Mouse (Mus musculus): ENCODE measurements around the gene Grxcr1.

Gene Grxcr1

GRCm38 (mm10) chr5:68031744-68032143 is at the start of gene Grxcr1:
TSS of gene Grxcr1 (plus strand) at chr5:68031835.
- no peak for ATAC-seq (ENCODE audit: insufficient number of reproducible peaks, low FRiP score, low TSS enrichment)

- no peak for ATAC-seq (ENCODE audit: insufficient number of reproducible peaks, low FRiP score, low TSS enrichment)
Measured at GRCm38 (mm10) chr5:67981946-67982526, 49.6 kb upstream of the Grxcr1 start.

GRCm38 (mm10) chr5:67990426-67990825 is 41.2 kb upstream of the Grxcr1 start:
- no peak for ATAC-seq (ENCODE audit: insufficient number of reproducible peaks, low FRiP score, low TSS enrichment)

- ATAC-seq (ENCODE audit: insufficient number of reproducible peaks, low FRiP score, low TSS enrichment) = no peak
Measured at GRCm38 (mm10) chr5:68002611-68003010, 29.0 kb upstream of the Grxcr1 start.

- no peak for ATAC-seq (ENCODE audit: insufficient number of reproducible peaks, low FRiP score, low TSS enrichment)
Measured at GRCm38 (mm10) chr5:68003904-68004303, 27.7 kb upstream of the Grxcr1 start.

- ATAC-seq (ENCODE audit: insufficient number of reproducible peaks, low FRiP score, low TSS enrichment) = no peak
Measured at GRCm38 (mm10) chr5:68004419-68004818, 27.2 kb upstream of the Grxcr1 start.

- ATAC-seq (ENCODE audit: insufficient number of reproducible peaks, low FRiP score, low TSS enrichment) = no peak
Measured at GRCm38 (mm10) chr5:68007074-68007473, 24.6 kb upstream of the Grxcr1 start.

GRCm38 (mm10) chr5:68011569-68011968 is 20.1 kb upstream of the Grxcr1 start:
- ATAC-seq (ENCODE audit: insufficient number of reproducible peaks, low FRiP score, low TSS enrichment) = no peak

GRCm38 (mm10) chr5:68012618-68013017 is 19.0 kb upstream of the Grxcr1 start:
- ATAC-seq (ENCODE audit: insufficient number of reproducible peaks, low FRiP score, low TSS enrichment) = peak; percentile 78

- ATAC-seq (ENCODE audit: insufficient number of reproducible peaks, low FRiP score, low TSS enrichment) = no peak
Measured at GRCm38 (mm10) chr5:68020870-68021269, 10.8 kb upstream of the Grxcr1 start.

- peak; percentile 65; the same call in 1 of the 2 replicates for ATAC-seq (ENCODE audit: insufficient number of reproducible peaks, low FRiP score, low TSS enrichment)
Measured at GRCm38 (mm10) chr5:68026658-68027422, 4.8 kb upstream of the Grxcr1 start.

GRCm38 (mm10) chr5:68027474-68027873 is 4.2 kb upstream of the Grxcr1 start:
- ATAC-seq (ENCODE audit: insufficient number of reproducible peaks, low FRiP score, low TSS enrichment) = peak; percentile 32; the same call in 1 of the 2 replicates

- ATAC-seq (ENCODE audit: insufficient number of reproducible peaks, low FRiP score, low TSS enrichment) = no peak
Measured at GRCm38 (mm10) chr5:68033345-68033744, 1.7 kb downstream of the Grxcr1 start.

- ATAC-seq (ENCODE audit: insufficient number of reproducible peaks, low FRiP score, low TSS enrichment) = no peak
Measured at GRCm38 (mm10) chr5:68039077-68039476, 7.4 kb downstream of the Grxcr1 start.

- ATAC-seq (ENCODE audit: insufficient number of reproducible peaks, low FRiP score, low TSS enrichment) = no peak
Measured at GRCm38 (mm10) chr5:68043339-68043738, 11.7 kb downstream of the Grxcr1 start.

GRCm38 (mm10) chr5:68048783-68049182 is 17.1 kb downstream of the Grxcr1 start:
- peak; percentile 100 for ATAC-seq (ENCODE audit: insufficient number of reproducible peaks, low FRiP score, low TSS enrichment)

GRCm38 (mm10) chr5:68049536-68049935 is 17.9 kb downstream of the Grxcr1 start:
- no peak for ATAC-seq (ENCODE audit: insufficient number of reproducible peaks, low FRiP score, low TSS enrichment)

GRCm38 (mm10) chr5:68051101-68051500 is 19.5 kb downstream of the Grxcr1 start:
- no peak for ATAC-seq (ENCODE audit: insufficient number of reproducible peaks, low FRiP score, low TSS enrichment)

- no peak for ATAC-seq (ENCODE audit: insufficient number of reproducible peaks, low FRiP score, low TSS enrichment)
Measured at GRCm38 (mm10) chr5:68057574-68057973, 25.9 kb downstream of the Grxcr1 start.

GRCm38 (mm10) chr5:68068694-68069093 is 37.1 kb downstream of the Grxcr1 start:
- ATAC-seq (ENCODE audit: insufficient number of reproducible peaks, low FRiP score, low TSS enrichment) = no peak

- peak; percentile 74; the same call in 1 of the 2 replicates for ATAC-seq (ENCODE audit: insufficient number of reproducible peaks, low FRiP score, low TSS enrichment)
Measured at GRCm38 (mm10) chr5:68070308-68070707, 38.7 kb downstream of the Grxcr1 start.

GRCm38 (mm10) chr5:68071857-68072256 is 40.2 kb downstream of the Grxcr1 start:
- no peak for ATAC-seq (ENCODE audit: insufficient number of reproducible peaks, low FRiP score, low TSS enrichment)
